Mouse (Mus musculus): ENCODE data around the gene Mast1. TPM values are rescaled to one million over a fixed set of nuclear protein-coding genes. Genes with fewer than 3 reads are reported as not detected.
A peak's percentile ranks its signal among the peaks of the same experiment; 100 is the strongest.

Mast1 gene
- polyA plus RNA-seq, 1 experiment from 2014 or later = 0.34 TPM

DNA sequence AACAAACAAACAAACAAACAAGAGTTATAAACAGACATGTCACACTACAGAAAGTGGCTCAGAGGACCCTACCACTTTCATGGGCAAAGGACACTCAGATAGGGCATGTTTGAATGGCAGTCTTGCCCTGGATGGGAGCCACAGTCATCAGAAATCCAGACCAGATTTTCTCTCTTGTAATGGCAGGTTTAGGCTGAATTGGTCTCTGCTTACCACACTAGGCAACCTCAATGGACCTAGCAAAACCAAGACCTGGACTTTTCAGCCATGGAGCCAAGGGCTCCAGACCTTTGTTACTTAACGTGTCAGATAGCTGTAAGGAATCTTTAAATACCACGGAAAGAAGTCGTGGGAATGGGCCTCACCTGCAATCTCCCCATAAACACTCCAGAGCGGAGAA lies 6.5 kb upstream of the Mast1 start:
- Histone ChIP-seq H3K27me3 (ENCODE audit: insufficient read depth, low read length) (peaks cover 57% of the 10 kb centered on the region), H3K4me2 (replicated peaks; ENCODE audit: low read depth, low read length) (no peak overlapping the region), H3K4me1 (ENCODE audit: insufficient read depth, low read length) (peaks cover 12% of the 10 kb centered on the region), H3K27ac (ENCODE audit: low read length) (no peak overlapping the region), H3K36me3 (ENCODE audit: insufficient read depth, low read length) (no peaks in the 10 kb centered on the region), H3K4me3 (ENCODE audit: low read length) (no peak overlapping the region), H3K9ac (replicated peaks; ENCODE audit: low read length) (no peak overlapping the region), H3K9me3 (ENCODE audit: low read length) (no peaks in the 10 kb centered on the region)
- ATAC-seq (ENCODE audit: low FRiP score, low TSS enrichment) = no peak
- 17% methylated on average over 4 of the region's 4 CpGs for WGBS

DNA sequence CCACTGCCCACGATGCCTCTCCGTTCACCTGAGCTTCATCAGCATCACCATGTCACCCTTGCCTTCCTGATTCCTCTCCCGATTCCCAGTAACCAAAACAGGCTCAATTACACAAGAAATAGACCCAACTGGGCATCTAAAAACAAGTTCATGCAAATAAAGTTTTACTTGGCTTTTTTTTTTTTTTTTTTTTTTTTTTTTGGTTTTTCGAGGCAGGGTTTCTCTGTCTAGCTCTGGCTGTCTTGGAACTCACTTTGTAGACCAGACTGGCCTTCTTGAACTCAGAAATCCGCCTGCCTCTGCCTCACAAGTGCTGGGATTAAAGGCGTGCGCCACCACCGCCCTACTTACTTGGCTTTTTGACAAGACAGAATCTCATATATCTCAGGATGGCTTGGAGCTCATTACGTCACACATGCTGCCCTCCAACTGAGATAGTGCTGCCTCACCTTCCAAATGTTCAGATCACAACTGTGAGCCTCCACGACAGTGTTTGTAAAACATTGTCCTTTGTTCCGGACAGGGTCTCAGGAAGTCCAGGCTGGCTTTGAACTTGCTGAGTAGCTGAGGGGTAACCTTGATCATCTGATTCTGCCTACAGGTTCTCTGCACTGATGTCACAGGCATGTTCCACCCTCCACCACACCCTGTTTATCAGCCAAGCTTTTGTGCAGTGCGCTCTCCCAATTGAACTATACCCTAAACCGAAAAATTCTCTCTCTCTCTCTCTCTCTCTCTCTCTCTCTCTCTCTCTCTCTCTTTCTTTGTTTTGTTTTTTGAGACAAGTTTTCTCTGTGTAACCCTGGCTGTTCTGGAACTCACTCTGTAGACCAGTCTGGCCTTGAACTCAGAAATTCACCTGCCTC lies 694 bp upstream of the Mast1 start:
- WGBS = 59% methylated on average over 13 of the region's 13 CpGs
- Histone ChIP-seq H3K9ac (replicated peaks; ENCODE audit: low read length) (no peak overlapping the region), H3K27ac (ENCODE audit: low read length) (no peak overlapping the region), H3K27me3 (ENCODE audit: insufficient read depth, low read length) (peaks cover 57% of the 10 kb centered on the region), H3K36me3 (ENCODE audit: insufficient read depth, low read length) (no peaks in the 10 kb centered on the region), H3K4me1 (ENCODE audit: insufficient read depth, low read length) (peaks cover 17% of the 10 kb centered on the region), H3K4me2 (replicated peaks; ENCODE audit: low read depth, low read length) (peak overlapping the region; percentile 56), H3K4me3 (ENCODE audit: low read length) (no peak overlapping the region), H3K9me3 (ENCODE audit: low read length) (no peaks in the 10 kb centered on the region)
- ATAC-seq (ENCODE audit: low FRiP score, low TSS enrichment) = no peak

- no peak for ATAC-seq (ENCODE audit: low FRiP score, low TSS enrichment)
- H3K36me3 ChIP-seq (ENCODE audit: insufficient read depth, low read length) = no peaks in the 10 kb centered on the region
- H3K9ac ChIP-seq (replicated peaks; ENCODE audit: low read length) = no peak overlapping the region
- peaks cover 58% of the 10 kb centered on the region for H3K27me3 ChIP-seq (ENCODE audit: insufficient read depth, low read length)
- WGBS = 16% methylated on average over 23 of the region's 23 CpGs
- H3K9me3 ChIP-seq (ENCODE audit: low read length) = no peaks in the 10 kb centered on the region
- H3K4me3 ChIP-seq (ENCODE audit: low read length) = peak overlapping the region; percentile 39
- peaks cover 17% of the 10 kb centered on the region for H3K4me1 ChIP-seq (ENCODE audit: insufficient read depth, low read length)
- peak overlapping the region; percentile 56 for H3K4me2 ChIP-seq (replicated peaks; ENCODE audit: low read depth, low read length)
- H3K27ac ChIP-seq (ENCODE audit: low read length) = no peak overlapping the region
Measured at GRCm38 (mm10) chr8:84936041-84936961, 858 bp downstream of the Mast1 start.

DNA sequence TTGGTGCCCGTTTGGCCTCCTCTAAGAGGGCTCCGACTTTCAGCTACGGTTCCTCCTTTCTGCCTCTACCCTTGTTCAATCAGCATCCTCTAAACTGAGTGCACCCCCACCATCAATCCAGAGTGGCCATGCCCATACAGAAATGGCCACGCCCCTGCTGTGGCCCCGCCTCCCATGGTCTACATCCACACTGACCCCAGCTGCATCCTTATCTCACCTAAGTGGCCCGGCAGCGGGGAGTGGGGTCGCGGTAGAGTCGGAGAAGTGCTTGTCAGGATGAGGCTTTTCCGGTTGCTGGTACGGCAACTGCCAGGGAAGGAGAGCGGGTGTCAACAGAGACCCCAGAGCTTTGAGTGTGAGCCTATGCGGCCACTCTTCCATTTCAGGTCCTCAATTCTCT lies 1.7 kb downstream of the Mast1 start:
- 5% methylated on average over 14 of the region's 14 CpGs for WGBS

DNA sequence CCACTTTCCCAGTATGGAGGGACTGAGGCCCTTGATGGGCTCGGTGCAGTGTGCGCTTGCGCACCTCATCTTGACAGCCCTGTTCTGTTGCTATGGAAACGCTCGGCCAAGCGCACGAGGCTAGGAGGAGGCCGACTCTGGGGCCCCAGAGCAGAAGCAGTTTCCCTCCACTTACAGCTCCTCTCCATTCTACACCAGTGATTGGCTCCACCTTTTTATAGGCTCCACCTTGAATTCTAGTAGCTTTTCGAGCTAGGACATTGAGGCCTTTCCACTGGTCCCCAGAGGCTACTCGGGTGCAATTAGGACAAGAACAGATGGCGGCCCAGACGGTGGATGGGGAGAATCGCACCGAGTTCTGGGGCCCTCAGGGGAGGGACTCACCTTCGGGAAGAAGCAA lies 2.3 kb downstream of the Mast1 start:
- H3K9ac ChIP-seq (replicated peaks; ENCODE audit: low read length) = no peak overlapping the region
- peaks cover 67% of the 10 kb centered on the region for H3K27me3 ChIP-seq (ENCODE audit: insufficient read depth, low read length)
- peak; percentile 33; the same call in 1 of the 2 replicates for ATAC-seq (ENCODE audit: low FRiP score, low TSS enrichment)
- H3K27ac ChIP-seq (ENCODE audit: low read length) = no peak overlapping the region
- no peaks in the 10 kb centered on the region for H3K36me3 ChIP-seq (ENCODE audit: insufficient read depth, low read length)
- no peak overlapping the region for H3K4me3 ChIP-seq (ENCODE audit: low read length)
- H3K4me2 ChIP-seq (replicated peaks; ENCODE audit: low read depth, low read length) = 0 out of 2 replicates have a peak overlapping the region, but pooled peaks have one; percentile 2
- WGBS = 1% methylated on average over 15 of the region's 15 CpGs
- H3K4me1 ChIP-seq (ENCODE audit: insufficient read depth, low read length) = peaks cover 17% of the 10 kb centered on the region
- H3K9me3 ChIP-seq (ENCODE audit: low read length) = no peaks in the 10 kb centered on the region

More for the DNA sequence above, 1.7 kb downstream of the Mast1 start:
- H3K9ac ChIP-seq (replicated peaks; ENCODE audit: low read length) = no peak overlapping the region
- no peak for ATAC-seq (ENCODE audit: low FRiP score, low TSS enrichment)
- peaks cover 17% of the 10 kb centered on the region for H3K4me1 ChIP-seq (ENCODE audit: insufficient read depth, low read length)
- H3K27me3 ChIP-seq (ENCODE audit: insufficient read depth, low read length) = peaks cover 63% of the 10 kb centered on the region
- no peaks in the 10 kb centered on the region for H3K9me3 ChIP-seq (ENCODE audit: low read length)
- no peak overlapping the region for H3K27ac ChIP-seq (ENCODE audit: low read length)
- no peak overlapping the region for H3K4me3 ChIP-seq (ENCODE audit: low read length)
- H3K36me3 ChIP-seq (ENCODE audit: insufficient read depth, low read length) = no peaks in the 10 kb centered on the region
- H3K4me2 ChIP-seq (replicated peaks; ENCODE audit: low read depth, low read length) = no peak overlapping the region

GRCm38 (mm10) chr8:84933767-84934559 lies 3.2 kb downstream of the Mast1 start:
- Histone ChIP-seq H3K27ac (ENCODE audit: low read length) (no peak overlapping the region), H3K4me3 (ENCODE audit: low read length) (no peak overlapping the region), H3K9ac (replicated peaks; ENCODE audit: low read length) (no peak overlapping the region), H3K36me3 (ENCODE audit: insufficient read depth, low read length) (no peaks in the 10 kb centered on the region), H3K4me1 (ENCODE audit: insufficient read depth, low read length) (peaks cover 20% of the 10 kb centered on the region), H3K9me3 (ENCODE audit: low read length) (no peaks in the 10 kb centered on the region), H3K27me3 (ENCODE audit: insufficient read depth, low read length) (peaks cover 76% of the 10 kb centered on the region), H3K4me2 (replicated peaks; ENCODE audit: low read depth, low read length) (no peak overlapping the region)
- no peak for ATAC-seq (ENCODE audit: low FRiP score, low TSS enrichment)
- 72% methylated on average over 16 of the region's 16 CpGs for WGBS

GRCm38 (mm10) chr8:84930582-84930981 lies 6.6 kb downstream of the Mast1 start:
- Histone ChIP-seq H3K4me3 (ENCODE audit: low read length) (no peak overlapping the region), H3K4me2 (replicated peaks; ENCODE audit: low read depth, low read length) (no peak overlapping the region), H3K9ac (replicated peaks; ENCODE audit: low read length) (no peak overlapping the region), H3K36me3 (ENCODE audit: insufficient read depth, low read length) (no peaks in the 10 kb centered on the region), H3K27me3 (ENCODE audit: insufficient read depth, low read length) (peaks cover 49% of the 10 kb centered on the region), H3K9me3 (ENCODE audit: low read length) (no peaks in the 10 kb centered on the region), H3K4me1 (ENCODE audit: insufficient read depth, low read length) (peaks cover 15% of the 10 kb centered on the region), H3K27ac (ENCODE audit: low read length) (no peak overlapping the region)
- WGBS = 75% methylated on average over 13 of the region's 13 CpGs
- ATAC-seq (ENCODE audit: low FRiP score, low TSS enrichment) = no peak

- Histone ChIP-seq H3K4me3 (ENCODE audit: low read length) (peak overlapping the region; percentile 42), H3K4me2 (replicated peaks; ENCODE audit: low read depth, low read length) (peak overlapping the region; percentile 68), H3K27ac (ENCODE audit: low read length) (no peak overlapping the region), H3K9ac (replicated peaks; ENCODE audit: low read length) (no peak overlapping the region), H3K9me3 (ENCODE audit: low read length) (no peaks in the 10 kb centered on the region), H3K4me1 (ENCODE audit: insufficient read depth, low read length) (peaks cover 9% of the 10 kb centered on the region), H3K36me3 (ENCODE audit: insufficient read depth, low read length) (no peaks in the 10 kb centered on the region), H3K27me3 (ENCODE audit: insufficient read depth, low read length) (peaks cover 30% of the 10 kb centered on the region)
- peak; percentile 81 for ATAC-seq (ENCODE audit: low FRiP score, low TSS enrichment)
- whole genome bisulfite sequencing = 3% methylated on average over 46 of the region's 52 CpGs
Measured at GRCm38 (mm10) chr8:84928456-84929306, 8.5 kb downstream of the Mast1 start.

- Histone ChIP-seq H3K27ac (ENCODE audit: low read length) (no peak overlapping the region), H3K4me1 (ENCODE audit: insufficient read depth, low read length) (peaks cover 9% of the 10 kb centered on the region), H3K4me2 (replicated peaks; ENCODE audit: low read depth, low read length) (no peak overlapping the region), H3K9ac (replicated peaks; ENCODE audit: low read length) (no peak overlapping the region), H3K9me3 (ENCODE audit: low read length) (no peaks in the 10 kb centered on the region), H3K4me3 (ENCODE audit: low read length) (no peak overlapping the region), H3K27me3 (ENCODE audit: insufficient read depth, low read length) (peaks cover 29% of the 10 kb centered on the region), H3K36me3 (ENCODE audit: insufficient read depth, low read length) (no peaks in the 10 kb centered on the region)
- 81% methylated on average over 1 of the region's 1 CpGs for WGBS
- no peak for ATAC-seq (ENCODE audit: low FRiP score, low TSS enrichment)
Measured at GRCm38 (mm10) chr8:84927513-84927912, 9.6 kb downstream of the Mast1 start.

Data from kidney, embryonic 16.5 days (tissue).